Mouse (Mus musculus): ENCODE measurements around the gene Prnd. TPM values are rescaled to one million over a fixed set of nuclear protein-coding genes. Genes with fewer than 3 reads are reported as not detected.

The Prnd gene
- polyA plus RNA-seq, 1 experiment from 2014 or later: 8.1 TPM

GRCm38 (mm10) chr2:131934243-131934642 lies 16.4 kb upstream of the Prnd start:
- Histone ChIP-seq H3K4me1 (ENCODE audit: control insufficient read depth, insufficient read depth, low read depth, low read length) (peaks cover 4% of the 10 kb centered on the region), H3K36me3 (ENCODE audit: control insufficient read depth, insufficient read depth, low read length) (peaks cover 16% of the 10 kb centered on the region), H3K4me3 (ENCODE audit: low read length) (no peak overlapping the region), H3K4me2 (ENCODE audit: low read length) (no peak overlapping the region), H3K27ac (ENCODE audit: low read depth, low read length) (no peak overlapping the region), H3K27me3 (replicated peaks; ENCODE audit: control insufficient read depth, insufficient read depth, low read length) (no peaks in the 10 kb centered on the region), H3K9me3 (ENCODE audit: control insufficient read depth, low read length) (no peaks in the 10 kb centered on the region), H3K9ac (ENCODE audit: low read depth, low read length) (no peak overlapping the region)
- no peak for ATAC-seq
- 90% methylated on average over 2 of the region's 2 CpGs for WGBS

GRCm38 (mm10) chr2:131935390-131936105 lies 15.1 kb upstream of the Prnd start:
- no peak for ATAC-seq
- H3K9ac ChIP-seq (ENCODE audit: low read depth, low read length): no peak overlapping the region
- no peaks in the 10 kb centered on the region for H3K9me3 ChIP-seq (ENCODE audit: control insufficient read depth, low read length)
- no peak overlapping the region for H3K4me3 ChIP-seq (ENCODE audit: low read length)
- no peak overlapping the region for H3K4me2 ChIP-seq (ENCODE audit: low read length)
- H3K27ac ChIP-seq (ENCODE audit: low read depth, low read length): no peak overlapping the region
- WGBS: 79% methylated on average over 10 of the region's 10 CpGs
- no peaks in the 10 kb centered on the region for H3K27me3 ChIP-seq (replicated peaks; ENCODE audit: control insufficient read depth, insufficient read depth, low read length)
- H3K4me1 ChIP-seq (ENCODE audit: control insufficient read depth, insufficient read depth, low read depth, low read length): peaks cover 4% of the 10 kb centered on the region
- peaks cover 16% of the 10 kb centered on the region for H3K36me3 ChIP-seq (ENCODE audit: control insufficient read depth, insufficient read depth, low read length)

GRCm38 (mm10) chr2:131936410-131936809 lies 14.3 kb upstream of the Prnd start:
- ATAC-seq: no peak

GRCm38 (mm10) chr2:131939404-131940111 lies 11.1 kb upstream of the Prnd start:
- Histone ChIP-seq H3K4me3 (ENCODE audit: low read length) (no peak overlapping the region), H3K27ac (ENCODE audit: low read depth, low read length) (no peak overlapping the region), H3K4me2 (ENCODE audit: low read length) (no peak overlapping the region), H3K27me3 (replicated peaks; ENCODE audit: control insufficient read depth, insufficient read depth, low read length) (no peaks in the 10 kb centered on the region), H3K9me3 (ENCODE audit: control insufficient read depth, low read length) (no peaks in the 10 kb centered on the region), H3K36me3 (ENCODE audit: control insufficient read depth, insufficient read depth, low read length) (peaks cover 16% of the 10 kb centered on the region), H3K9ac (ENCODE audit: low read depth, low read length) (no peak overlapping the region), H3K4me1 (ENCODE audit: control insufficient read depth, insufficient read depth, low read depth, low read length) (no peaks in the 10 kb centered on the region)
- ATAC-seq: peak; percentile 65; the same call in 1 of the 2 replicates
- 47% methylated on average over 8 of the region's 8 CpGs for WGBS

More at GRCm38 (mm10) chr2:131936410-131936809, 14.3 kb upstream of the Prnd start:
- Histone ChIP-seq H3K9me3 (ENCODE audit: control insufficient read depth, low read length) (no peaks in the 10 kb centered on the region), H3K4me1 (ENCODE audit: control insufficient read depth, insufficient read depth, low read depth, low read length) (peaks cover 4% of the 10 kb centered on the region), H3K4me3 (ENCODE audit: low read length) (no peak overlapping the region), H3K27ac (ENCODE audit: low read depth, low read length) (no peak overlapping the region), H3K9ac (ENCODE audit: low read depth, low read length) (no peak overlapping the region), H3K27me3 (replicated peaks; ENCODE audit: control insufficient read depth, insufficient read depth, low read length) (no peaks in the 10 kb centered on the region), H3K4me2 (ENCODE audit: low read length) (no peak overlapping the region), H3K36me3 (ENCODE audit: control insufficient read depth, insufficient read depth, low read length) (peaks cover 16% of the 10 kb centered on the region)
- WGBS: 97% methylated on average over 10 of the region's 10 CpGs

GRCm38 (mm10) chr2:131940506-131940905 lies 10.2 kb upstream of the Prnd start:
- 82% methylated on average over 3 of the region's 3 CpGs for WGBS
- Histone ChIP-seq H3K4me1 (ENCODE audit: control insufficient read depth, insufficient read depth, low read depth, low read length) (no peaks in the 10 kb centered on the region), H3K4me3 (ENCODE audit: low read length) (no peak overlapping the region), H3K27me3 (replicated peaks; ENCODE audit: control insufficient read depth, insufficient read depth, low read length) (no peaks in the 10 kb centered on the region), H3K36me3 (ENCODE audit: control insufficient read depth, insufficient read depth, low read length) (peaks cover 16% of the 10 kb centered on the region), H3K9ac (ENCODE audit: low read depth, low read length) (no peak overlapping the region), H3K4me2 (ENCODE audit: low read length) (no peak overlapping the region), H3K27ac (ENCODE audit: low read depth, low read length) (no peak overlapping the region), H3K9me3 (ENCODE audit: control insufficient read depth, low read length) (no peaks in the 10 kb centered on the region)
- no peak for ATAC-seq

GRCm38 (mm10) chr2:131941501-131941900 lies 9.2 kb upstream of the Prnd start:
- ATAC-seq: no peak
- Histone ChIP-seq H3K36me3 (ENCODE audit: control insufficient read depth, insufficient read depth, low read length) (peaks cover 13% of the 10 kb centered on the region), H3K27ac (ENCODE audit: low read depth, low read length) (no peak overlapping the region), H3K9me3 (ENCODE audit: control insufficient read depth, low read length) (no peaks in the 10 kb centered on the region), H3K27me3 (replicated peaks; ENCODE audit: control insufficient read depth, insufficient read depth, low read length) (no peaks in the 10 kb centered on the region), H3K4me3 (ENCODE audit: low read length) (no peak overlapping the region), H3K4me2 (ENCODE audit: low read length) (no peak overlapping the region), H3K9ac (ENCODE audit: low read depth, low read length) (no peak overlapping the region), H3K4me1 (ENCODE audit: control insufficient read depth, insufficient read depth, low read depth, low read length) (no peaks in the 10 kb centered on the region)
- 82% methylated on average over 6 of the region's 6 CpGs for WGBS

- Histone ChIP-seq H3K27ac (ENCODE audit: low read depth, low read length) (no peak overlapping the region), H3K4me1 (ENCODE audit: control insufficient read depth, insufficient read depth, low read depth, low read length) (no peaks in the 10 kb centered on the region), H3K4me2 (ENCODE audit: low read length) (no peak overlapping the region), H3K4me3 (ENCODE audit: low read length) (no peak overlapping the region), H3K36me3 (ENCODE audit: control insufficient read depth, insufficient read depth, low read length) (no peaks in the 10 kb centered on the region), H3K9me3 (ENCODE audit: control insufficient read depth, low read length) (no peaks in the 10 kb centered on the region), H3K27me3 (replicated peaks; ENCODE audit: control insufficient read depth, insufficient read depth, low read length) (no peaks in the 10 kb centered on the region), H3K9ac (ENCODE audit: low read depth, low read length) (no peak overlapping the region)
- no peak for ATAC-seq
- 18% methylated on average over 1 of the region's 1 CpGs for WGBS
Measured at GRCm38 (mm10) chr2:131944370-131944769, 6.3 kb upstream of the Prnd start.

GRCm38 (mm10) chr2:131945225-131945624 lies 5.4 kb upstream of the Prnd start:
- Histone ChIP-seq H3K4me1 (ENCODE audit: control insufficient read depth, insufficient read depth, low read depth, low read length) (no peaks in the 10 kb centered on the region), H3K9me3 (ENCODE audit: control insufficient read depth, low read length) (no peaks in the 10 kb centered on the region), H3K36me3 (ENCODE audit: control insufficient read depth, insufficient read depth, low read length) (no peaks in the 10 kb centered on the region), H3K4me2 (ENCODE audit: low read length) (no peak overlapping the region), H3K27ac (ENCODE audit: low read depth, low read length) (no peak overlapping the region), H3K27me3 (replicated peaks; ENCODE audit: control insufficient read depth, insufficient read depth, low read length) (no peaks in the 10 kb centered on the region), H3K9ac (ENCODE audit: low read depth, low read length) (no peak overlapping the region), H3K4me3 (ENCODE audit: low read length) (no peak overlapping the region)
- WGBS: 85% methylated on average over 8 of the region's 8 CpGs
- ATAC-seq: no peak

- Histone ChIP-seq H3K36me3 (ENCODE audit: control insufficient read depth, insufficient read depth, low read length) (no peaks in the 10 kb centered on the region), H3K9me3 (ENCODE audit: control insufficient read depth, low read length) (no peaks in the 10 kb centered on the region), H3K27ac (ENCODE audit: low read depth, low read length) (no peak overlapping the region), H3K4me2 (ENCODE audit: low read length) (no peak overlapping the region), H3K9ac (ENCODE audit: low read depth, low read length) (no peak overlapping the region), H3K4me3 (ENCODE audit: low read length) (no peak overlapping the region), H3K27me3 (replicated peaks; ENCODE audit: control insufficient read depth, insufficient read depth, low read length) (no peaks in the 10 kb centered on the region; the same call in 1 of the 2 replicates), H3K4me1 (ENCODE audit: control insufficient read depth, insufficient read depth, low read depth, low read length) (no peaks in the 10 kb centered on the region)
- ATAC-seq: no peak
- WGBS: 82% methylated on average over 6 of the region's 6 CpGs
Measured at GRCm38 (mm10) chr2:131945765-131946164, 4.9 kb upstream of the Prnd start.

Data from hindbrain, embryonic 16.5 days (tissue).